Mouse (Mus musculus): ENCODE measurements around the gene Farp2.

DNA sequence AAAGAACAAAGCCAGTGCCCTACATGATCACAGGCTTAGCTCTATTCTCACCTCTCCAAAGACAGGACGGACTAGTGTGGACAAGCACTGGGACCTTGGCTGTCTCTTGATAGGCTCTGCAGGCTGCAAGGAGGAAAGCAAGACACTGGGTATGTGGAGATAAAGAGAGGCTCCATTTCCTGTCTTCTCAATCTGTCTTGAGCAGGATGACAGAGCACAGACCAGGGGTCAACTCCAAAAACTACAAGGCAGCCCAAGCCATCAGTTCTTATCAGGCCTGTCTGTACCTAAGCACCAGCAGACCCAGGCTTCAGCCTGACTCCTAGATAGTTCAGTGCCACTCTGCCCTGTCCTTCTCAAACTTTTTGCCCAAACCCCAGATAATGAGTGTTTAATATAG lies 112.6 kb downstream of the Farp2 start:
- TF ChIP-seq CTCF (IDR thresholded peaks at IDR 0.05; ENCODE audit: low read depth): no peak
- no peak for TF ChIP-seq EP300 (IDR thresholded peaks at IDR 0.05; ENCODE audit: low read depth)

All from heart, postnatal 0 days (tissue).